Mouse (Mus musculus) myocyte (in vitro differentiated cells): Measurements from ENCODE around the gene Cers6.

Source experiments
- CEBPB ChIP-seq: IDR thresholded peaks from 2 replicates; pipeline ENCODE4 v1.6.1; 2011; ENCODE audit warnings: mild to moderate bottlenecking, moderate library complexity; ENCODE audit not compliant: poor library complexity, insufficient read depth, severe bottlenecking
- E2F4 ChIP-seq: IDR thresholded peaks from one replicate; pipeline ENCODE4 v1.6.1; 2011; ENCODE audit warnings: mild to moderate bottlenecking, control low read depth, moderate library complexity; ENCODE audit not compliant: insufficient read depth
- MAX ChIP-seq: IDR thresholded peaks from one replicate; pipeline ENCODE4 v1.6.1; 2011; ENCODE audit warnings: low read depth, mild to moderate bottlenecking, control low read depth
- MYOG ChIP-seq, 3 experiments: IDR thresholded peaks; one replicate each; pipeline ENCODE4 v1.6.1; 2011; ENCODE audit warnings: control low read depth in 2 of 3, low read depth in 2 of 3, mild to moderate bottlenecking in 2 of 3; ENCODE audit not compliant: insufficient read length in 2 of 3, control insufficient read depth in 1 of 3, insufficient read depth in 1 of 3
- POLR2A ChIP-seq: IDR thresholded peaks from one replicate; pipeline ENCODE4 v1.6.1; 2011; ENCODE audit warnings: low read depth, mild to moderate bottlenecking, control low read depth, moderate library complexity; ENCODE audit not compliant: insufficient read length
- POLR2AphosphoS2 ChIP-seq: IDR thresholded peaks from one replicate; pipeline ENCODE4 v1.6.1; 2011; ENCODE audit warnings: low read depth, control low read depth; ENCODE audit not compliant: insufficient read length
- TCF12 ChIP-seq: IDR thresholded peaks from one replicate; pipeline ENCODE4 v1.6.1; 2011; ENCODE audit warnings: mild to moderate bottlenecking, control low read depth; ENCODE audit not compliant: poor library complexity, insufficient read depth, severe bottlenecking
- TCF3 ChIP-seq: IDR thresholded peaks from one replicate; pipeline ENCODE4 v1.6.1; 2011; ENCODE audit warnings: low read depth, control low read depth; ENCODE audit not compliant: insufficient read length
- USF1 ChIP-seq: IDR thresholded peaks from one replicate; pipeline ENCODE4 v1.6.1; 2011; ENCODE audit warnings: low read depth, mild to moderate bottlenecking, control low read depth, moderate library complexity

DNA sequence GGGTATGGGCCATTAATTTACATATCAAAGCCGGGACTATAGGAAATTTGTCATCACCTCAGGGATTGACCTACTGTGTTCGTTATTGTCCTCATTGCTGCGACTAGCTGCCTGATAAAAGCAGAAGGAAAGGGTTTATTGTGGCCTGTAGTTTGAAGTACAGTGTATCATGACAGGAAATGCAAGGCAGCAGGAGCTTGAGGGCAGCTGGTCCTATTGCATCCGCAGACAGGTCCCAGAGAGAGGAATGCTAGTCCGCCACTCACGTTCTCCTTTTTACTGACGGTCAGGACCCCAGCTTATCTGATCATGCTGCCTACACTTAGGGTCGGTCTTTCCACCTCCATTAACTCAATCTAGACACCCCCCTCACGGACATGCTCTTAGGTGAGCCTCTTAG is 273.7 kb downstream of the Cers6 start:
- TF ChIP-seq TCF12, result no peak
- TF ChIP-seq POLR2A, result no peak
- TF ChIP-seq USF1, result no peak
- no peak for TF ChIP-seq POLR2AphosphoS2
- TF ChIP-seq CEBPB, result no peak
- no peak for TF ChIP-seq E2F4
- TF ChIP-seq MYOG (IDR thresholded peaks at IDR 0.05; ENCODE audit: control insufficient read depth in 1 of 3, insufficient read depth in 1 of 3, insufficient read length in 2 of 3, low read depth in 2 of 3), result no peak
- no peak for TF ChIP-seq MAX
- no peak for TF ChIP-seq TCF3
